Mouse (Mus musculus) CD8-positive naive resting alpha-beta T cell, adult 2 months (primary cell): ENCODE measurements around the gene Cd37.
A peak's percentile ranks its signal among the peaks of the same experiment; 100 is the strongest.
"Not testable (repeated sequence)": the region's sequence is repeated elsewhere in the genome, so short reads cannot be mapped to it uniquely, and the experiment has no call there.

ENCODE experiments used
- DNase-seq, 2 experiments: peaks; one replicate each; pipeline ENCODE4 v3.0.0; 2022; ENCODE audit warnings: low read depth in 2 of 2, low spot score in 2 of 2

The Cd37 gene

GRCm38 (mm10) chr7:45238723-45239496 is at the start of gene Cd37:
Gene Cd37, minus strand, starts transcription at chr7:45239115.
- peak; percentile 53 to 76 for DNase-seq

GRCm38 (mm10) chr7:45286486-45286885 is 47.6 kb upstream of the Cd37 start:
- no peak for DNase-seq

- DNase-seq = peak; percentile 63 to 77
Observed at GRCm38 (mm10) chr7:45277136-45277760, 38.3 kb upstream of the Cd37 start, which contains the start of gene Slc6a21. Gene Slc6a21, plus strand, starts transcription at chr7:45277513.

- DNase-seq = no peak
Observed at GRCm38 (mm10) chr7:45273672-45274071, 34.8 kb upstream of the Cd37 start.

- no peak for DNase-seq
Observed at GRCm38 (mm10) chr7:45272786-45273412, 34.0 kb upstream of the Cd37 start.

- no peak for DNase-seq
Observed at GRCm38 (mm10) chr7:45265518-45265917, 26.6 kb upstream of the Cd37 start.

GRCm38 (mm10) chr7:45264348-45264747 is 25.4 kb upstream of the Cd37 start:
- no peak for DNase-seq

GRCm38 (mm10) chr7:45263006-45263607 is 24.2 kb upstream of the Cd37 start:
- no peak for DNase-seq

GRCm38 (mm10) chr7:45262266-45262665 is 23.4 kb upstream of the Cd37 start:
- DNase-seq = no peak

- no peak for DNase-seq
Observed at GRCm38 (mm10) chr7:45259281-45259680, 20.4 kb upstream of the Cd37 start.

GRCm38 (mm10) chr7:45257063-45257840 is 18.3 kb upstream of the Cd37 start:
- no peak for DNase-seq

GRCm38 (mm10) chr7:45255822-45256221 is 16.9 kb upstream of the Cd37 start:
- DNase-seq = not testable (repeated sequence)

GRCm38 (mm10) chr7:45253806-45254205 is 14.9 kb upstream of the Cd37 start:
- no peak for DNase-seq

GRCm38 (mm10) chr7:45247666-45248065 is 8.8 kb upstream of the Cd37 start:
- no peak for DNase-seq

- no peak for DNase-seq
Observed at GRCm38 (mm10) chr7:45241389-45241749, 2.5 kb upstream of the Cd37 start.

GRCm38 (mm10) chr7:45240633-45241388 is 1.9 kb upstream of the Cd37 start, which contains the start of gene Slc6a16:
Gene Slc6a16, plus strand, starts transcription at chr7:45241085.
- no peak for DNase-seq

GRCm38 (mm10) chr7:45240109-45240508 is 1.2 kb upstream of the Cd37 start:
- DNase-seq = no peak

GRCm38 (mm10) chr7:45237747-45238699 is 892 bp downstream of the Cd37 start:
- DNase-seq = no peak

GRCm38 (mm10) chr7:45235656-45236180 is 3.2 kb downstream of the Cd37 start:
- no peak for DNase-seq
